Mouse (Mus musculus): ENCODE measurements around the gene Ppp6r2.

DNA sequence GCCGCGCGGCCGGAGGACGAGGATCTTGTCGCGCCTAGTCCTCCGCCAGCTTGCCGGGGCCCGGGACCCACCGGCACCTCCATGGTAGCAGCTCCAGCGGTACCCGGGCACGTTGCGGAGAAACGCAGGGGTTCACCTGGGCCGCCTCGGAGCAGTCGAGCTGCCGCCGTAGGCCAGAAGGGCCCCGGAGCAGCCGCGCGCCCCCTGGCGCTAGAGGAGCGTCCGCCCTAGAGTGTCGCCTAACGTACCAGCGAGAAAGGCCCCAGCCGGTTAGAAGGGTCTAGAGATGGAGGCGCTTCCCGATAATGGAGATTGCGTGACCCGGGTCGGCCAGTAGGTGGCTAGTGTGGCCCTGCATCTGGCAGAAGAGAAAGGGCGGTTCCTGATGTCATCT is 15.0 kb upstream of the Ppp6r2 start, which contains the start of gene Dennd6b:
- TF ChIP-seq POLR2A (IDR thresholded peaks at IDR 0.05; ENCODE audit: control insufficient read depth, extremely low read depth, insufficient read depth, low read length, poor library complexity) (no peak), CTCF (IDR thresholded peaks at IDR 0.05; ENCODE audit: borderline replicate concordance, control insufficient read depth, extremely low read depth, insufficient read depth, low read length, poor library complexity) (peak; percentile 94)

Data from thymus, adult 2 months (tissue).